9 mouse cellular contexts compared by ENCODE assay signal in genomic region chr11:5181850-5182404, GRCm38 (mm10). TPM values are rescaled to one million over a fixed set of nuclear protein-coding genes. Genes with fewer than 3 reads are reported as not detected.
DNase-seq lines count a peak whose midpoint lies in the region; ATAC-seq and TF ChIP-seq lines count a peak whose summit lies in the region.
"Had no signal": no experiment of that assay in that cellular context is flagged by ENCODE, and none has a peak within 500 bp of the region (broad histone marks: within the 10 kb centered on the region; RNA-seq: fewer than 3 reads in every experiment).

No protein-coding gene starts in this region.

- no peak overlapping the region for H3K4me2 ChIP-seq in midbrain, embryonic 12.5 days (replicated peaks)
- H3K4me2 ChIP-seq in midbrain, embryonic 15.5 days: no peak overlapping the region
- no peak overlapping the region for H3K4me2 ChIP-seq in limb, embryonic 11.5 days (ENCODE audit: low read depth, severe bottlenecking)
- no peak overlapping the region for H3K4me2 ChIP-seq in stomach, postnatal 0 days (replicated peaks; ENCODE audit: low read depth)

- no peak overlapping the region for H3K4me3 ChIP-seq in midbrain, embryonic 12.5 days
- H3K4me3 ChIP-seq in midbrain, embryonic 15.5 days: no peak overlapping the region
- H3K4me3 ChIP-seq in limb, embryonic 11.5 days (ENCODE audit: low read depth, low read length): no peak overlapping the region
- H3K4me3 ChIP-seq in stomach, postnatal 0 days (ENCODE audit: low read depth, low read length): no peak overlapping the region
- H3K4me3 ChIP-seq: erythroblast, embryonic 14.5 days had no signal

- H3K36me3 ChIP-seq in midbrain, embryonic 12.5 days: no peaks in the 10 kb centered on the region
- no peaks in the 10 kb centered on the region for H3K36me3 ChIP-seq in midbrain, embryonic 15.5 days (replicated peaks)
- H3K36me3 ChIP-seq in limb, embryonic 11.5 days (ENCODE audit: control insufficient read depth, insufficient read depth, low read length): no peaks in the 10 kb centered on the region
- H3K36me3 ChIP-seq in stomach, postnatal 0 days (ENCODE audit: control insufficient read depth, insufficient read depth, low read length): no peaks in the 10 kb centered on the region

- TF ChIP-seq EP300 in stomach, postnatal 0 days (optimal IDR thresholded peaks at IDR 0.05): no peak

- peak; percentile 83 for DNase-seq in cerebellum, adult 9-10 months
- peak; percentile 89 for DNase-seq in gastrocnemius, postnatal 10 days
- DNase-seq in kidney, adult 18-20 months: peak; percentile 88
- peak; percentile 95 for DNase-seq in limb, embryonic 11.5 days (ENCODE audit: low spot score)
- peak; percentile 85 to 89 for DNase-seq in natural killer cell, adult 2 months (ENCODE audit: low spot score in 2 of 2)
- DNase-seq in stomach, postnatal 0 days (ENCODE audit: low spot score): peak; percentile 91

- no peak overlapping the region for H3K9ac ChIP-seq in midbrain, embryonic 12.5 days (replicated peaks)
- no peak overlapping the region for H3K9ac ChIP-seq in midbrain, embryonic 15.5 days
- H3K9ac ChIP-seq in limb, embryonic 11.5 days (ENCODE audit: low read length): no peak overlapping the region
- no peak overlapping the region for H3K9ac ChIP-seq in stomach, postnatal 0 days (ENCODE audit: low read length)

- peaks cover 10% of the 10 kb centered on the region; the same call in 1 of the 2 replicates for H3K27me3 ChIP-seq in midbrain, embryonic 12.5 days
- H3K27me3 ChIP-seq in midbrain, embryonic 15.5 days (replicated peaks): no peaks in the 10 kb centered on the region
- H3K27me3 ChIP-seq in limb, embryonic 11.5 days (ENCODE audit: control insufficient read depth, insufficient read depth, low read length): no peaks in the 10 kb centered on the region
- no peaks in the 10 kb centered on the region for H3K27me3 ChIP-seq in stomach, postnatal 0 days (ENCODE audit: control insufficient read depth, insufficient read depth, low read length)

- TF ChIP-seq CTCF in stomach, postnatal 0 days (IDR thresholded peaks at IDR 0.05; ENCODE audit: low read depth): peak; percentile 100

- WGBS in midbrain, embryonic 12.5 days: 21% methylated on average over 13 of the region's 13 CpGs
- WGBS in midbrain, embryonic 15.5 days: 23% methylated on average over 13 of the region's 13 CpGs
- 22% methylated on average over 13 of the region's 13 CpGs for WGBS in limb, embryonic 11.5 days
- WGBS in stomach, postnatal 0 days: 9% methylated on average over 13 of the region's 13 CpGs

- H3K9me3 ChIP-seq in midbrain, embryonic 12.5 days: no peaks in the 10 kb centered on the region
- no peaks in the 10 kb centered on the region for H3K9me3 ChIP-seq in midbrain, embryonic 15.5 days
- no peaks in the 10 kb centered on the region for H3K9me3 ChIP-seq in limb, embryonic 11.5 days (ENCODE audit: control insufficient read depth, low read length)
- no peaks in the 10 kb centered on the region for H3K9me3 ChIP-seq in stomach, postnatal 0 days (ENCODE audit: control insufficient read depth, low read length)

- 0 out of 2 replicates have a peak, but pooled peaks have one; percentile 23 for ATAC-seq in midbrain, embryonic 12.5 days (ENCODE audit: low FRiP score, low read depth)
- ATAC-seq in midbrain, embryonic 15.5 days (replicated peaks): no peak
- ATAC-seq in limb, embryonic 11.5 days (ENCODE audit: insufficient number of reproducible peaks, low FRiP score, low TSS enrichment, low read depth): no peak
- peak; percentile 63 for ATAC-seq in stomach, postnatal 0 days (ENCODE audit: low FRiP score, low TSS enrichment)

- no peak overlapping the region for H3K27ac ChIP-seq in midbrain, embryonic 12.5 days (replicated peaks)
- H3K27ac ChIP-seq in midbrain, embryonic 15.5 days: no peak overlapping the region
- H3K27ac ChIP-seq in limb, embryonic 11.5 days (replicated peaks; ENCODE audit: low read depth, low read length): no peak overlapping the region
- H3K27ac ChIP-seq in stomach, postnatal 0 days (replicated peaks): no peak overlapping the region

- peaks cover 18% of the 10 kb centered on the region for H3K4me1 ChIP-seq in midbrain, embryonic 12.5 days
- H3K4me1 ChIP-seq in midbrain, embryonic 15.5 days: peaks cover 4% of the 10 kb centered on the region; the same call in 1 of the 2 replicates
- 0 out of 2 replicates have a peak, but pooled peaks cover 7% of the 10 kb centered on the region for H3K4me1 ChIP-seq in limb, embryonic 11.5 days (ENCODE audit: control insufficient read depth, insufficient read depth, low read length)
- no peaks in the 10 kb centered on the region for H3K4me1 ChIP-seq in stomach, postnatal 0 days (replicated peaks; ENCODE audit: control insufficient read depth, insufficient read depth)

RNA-seq across cellular contexts. Expression of gene Emid1, which starts 29.9 kb away (rescaled TPM):
- polyA plus RNA-seq in midbrain, embryonic 12.5 days (2016; fragmentation: Nextera tagmentation; extraction: Ambion mirVana): 10.2 and 12.6 TPM in 2 replicates
- polyA plus RNA-seq in midbrain, embryonic 15.5 days (2015; fragmentation: Nextera tagmentation; extraction: Ambion mirVana): 9.3 and 10.3 TPM in 2 replicates
- 10 to 100 TPM; 15.2 to 16.3 TPM for total RNA-seq in gastrocnemius, postnatal 10 days (2021)
- 9.9 and 11.5 TPM in 2 replicates for polyA plus RNA-seq in limb, embryonic 11.5 days (2014; fragmentation: Nextera tagmentation; extraction: Ambion mirVana)
- 48.7 and 51.3 TPM in 2 replicates for polyA plus RNA-seq in stomach, postnatal 0 days (2015; fragmentation: Nextera tagmentation; extraction: Ambion mirVana)

Comparison
In these comparisons a context has a peak if more than half of its experiments do, and no peak if none do; other contexts are left out.
1. ATAC-seq: peak in midbrain, embryonic 12.5 days (single experiment) and stomach, postnatal 0 days (single experiment); none in midbrain, embryonic 15.5 days (single experiment) and limb, embryonic 11.5 days (single experiment).
2. Peak in every context shown above with its lines, with median percentiles within 50 percentile points of each other: DNase-seq.